Mouse (Mus musculus) cerebellum, postnatal 25 days (tissue): ENCODE measurements around the gene Desi2.
"Not testable (repeated sequence)": the region's sequence is repeated elsewhere in the genome, so short reads cannot be mapped to it uniquely, and the experiment has no call there.

Experiments
- DNase-seq, 2 experiments: peaks; one replicate each; pipeline ENCODE4 v3.0.0; 2021; ENCODE audit warnings: mixed read lengths in 2 of 2

The Desi2 gene

GRCm38 (mm10) chr1:178187216-178187791 lies at the start of gene Desi2:
TSS of gene Desi2 (plus strand) at chr1:178187417.
- peak; percentile 93 to 94 for DNase-seq

GRCm38 (mm10) chr1:178146513-178146912 lies 40.7 kb upstream of the Desi2 start:
- not testable (repeated sequence) for DNase-seq

GRCm38 (mm10) chr1:178146915-178147314 lies 40.3 kb upstream of the Desi2 start:
- not testable (repeated sequence) for DNase-seq

GRCm38 (mm10) chr1:178182251-178182650 lies 5.0 kb upstream of the Desi2 start:
- DNase-seq: no peak

GRCm38 (mm10) chr1:178185591-178185990 lies 1.6 kb upstream of the Desi2 start:
- no peak for DNase-seq

- not testable (repeated sequence) for DNase-seq
Measured at GRCm38 (mm10) chr1:178187810-178188209, 593 bp downstream of the Desi2 start.

GRCm38 (mm10) chr1:178188386-178188785 lies 1.2 kb downstream of the Desi2 start:
- peak; percentile 44 to 48 for DNase-seq

- no peak for DNase-seq
Measured at GRCm38 (mm10) chr1:178205701-178206325, 18.6 kb downstream of the Desi2 start.

- DNase-seq: not testable (repeated sequence)
Measured at GRCm38 (mm10) chr1:178207856-178208255, 20.6 kb downstream of the Desi2 start.

- DNase-seq: no peak
Measured at GRCm38 (mm10) chr1:178209966-178210365, 22.7 kb downstream of the Desi2 start.

GRCm38 (mm10) chr1:178217157-178217556 lies 29.9 kb downstream of the Desi2 start:
- no peak for DNase-seq

GRCm38 (mm10) chr1:178218305-178218704 lies 31.1 kb downstream of the Desi2 start:
- no peak for DNase-seq

- peak; percentile 34 to 57 for DNase-seq
Measured at GRCm38 (mm10) chr1:178219166-178220077, 32.2 kb downstream of the Desi2 start.

GRCm38 (mm10) chr1:178228888-178229287 lies 41.7 kb downstream of the Desi2 start:
- not testable (repeated sequence) for DNase-seq

GRCm38 (mm10) chr1:178234109-178234508 lies 46.9 kb downstream of the Desi2 start:
- DNase-seq: no peak

- DNase-seq: no peak
Measured at GRCm38 (mm10) chr1:178235919-178236466, 48.8 kb downstream of the Desi2 start.

- DNase-seq: no peak
Measured at GRCm38 (mm10) chr1:178238676-178239075, 51.5 kb downstream of the Desi2 start.

- no peak for DNase-seq
Measured at GRCm38 (mm10) chr1:178241884-178242508, 54.8 kb downstream of the Desi2 start.

GRCm38 (mm10) chr1:178248107-178248820 lies 61.0 kb downstream of the Desi2 start:
- no peak for DNase-seq

GRCm38 (mm10) chr1:178254598-178254997 lies 67.4 kb downstream of the Desi2 start:
- no peak for DNase-seq

- no peak for DNase-seq
Measured at GRCm38 (mm10) chr1:178256351-178256750, 69.1 kb downstream of the Desi2 start.

- no peak for DNase-seq
Measured at GRCm38 (mm10) chr1:178258821-178259220, 71.6 kb downstream of the Desi2 start.
